Mouse (Mus musculus): ENCODE data around the gene Pelo. TPM values are rescaled to one million over a fixed set of nuclear protein-coding genes. Genes with fewer than 3 reads are reported as not detected.

Gene Pelo
- polyA plus RNA-seq, 1 experiment from 2014 or later, result 2.6 TPM

DNA sequence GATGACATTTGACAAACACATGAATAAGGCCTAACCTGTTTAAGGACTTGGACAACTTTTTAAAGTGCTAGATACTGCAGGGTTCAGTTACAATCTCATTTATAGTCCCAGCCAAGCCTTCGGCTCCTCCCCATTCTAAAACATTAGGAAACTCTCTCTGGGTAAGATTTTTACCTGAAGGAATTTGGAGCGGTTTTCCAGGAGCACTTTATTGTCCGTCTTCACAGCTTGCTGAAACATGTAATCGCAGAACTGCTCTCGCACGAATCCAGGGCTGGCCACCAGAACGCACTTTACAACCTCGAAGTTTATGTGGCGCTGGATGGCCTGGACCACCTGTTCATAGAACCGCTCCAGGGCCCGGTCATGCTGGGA is 979 bp downstream of the Pelo start:
- peak overlapping the region; percentile 98 for H3K4me2 ChIP-seq (ENCODE audit: low read depth, low read length)
- no peaks in the 10 kb centered on the region for H3K27me3 ChIP-seq (ENCODE audit: control insufficient read depth, insufficient read depth, low read depth, low read length)
- H3K9me3 ChIP-seq (replicated peaks; ENCODE audit: control insufficient read depth, low read length), result no peaks in the 10 kb centered on the region
- H3K36me3 ChIP-seq (ENCODE audit: control insufficient read depth, insufficient read depth), result peaks cover 4% of the 10 kb centered on the region; the same call in 1 of the 2 replicates
- no peak for ATAC-seq (ENCODE audit: low read depth)
- peaks cover 25% of the 10 kb centered on the region for H3K4me1 ChIP-seq (ENCODE audit: control insufficient read depth, low read depth, low read length)
- H3K9ac ChIP-seq (ENCODE audit: low read depth, low read length), result peak overlapping the region; percentile 92
- peak overlapping the region; percentile 98 for H3K27ac ChIP-seq (ENCODE audit: low read length)
- 48% methylated on average over 11 of the region's 11 CpGs for WGBS (ENCODE audit: insufficient replicate concordance)
- H3K4me3 ChIP-seq (ENCODE audit: low read depth, low read length), result peak overlapping the region; percentile 86

DNA sequence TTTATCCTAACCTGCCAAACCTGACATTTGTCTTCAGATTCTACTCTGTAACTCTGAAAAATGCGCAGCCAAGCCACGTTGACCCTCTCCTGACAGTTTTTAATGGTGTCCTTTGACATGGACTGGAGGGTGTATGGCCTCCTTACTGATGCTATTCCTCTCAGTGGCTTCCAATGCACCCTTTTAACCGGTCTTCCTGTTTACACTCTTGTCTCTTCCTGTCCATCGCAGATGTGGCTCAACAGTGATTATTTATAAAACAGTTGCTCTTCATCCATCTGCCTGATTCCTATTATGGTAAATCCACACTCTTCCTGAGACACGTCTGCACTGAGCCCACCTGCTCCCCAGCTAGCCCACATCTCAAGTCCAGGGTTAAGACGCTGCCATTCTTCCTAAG is 4.0 kb downstream of the Pelo start:
- H3K4me3 ChIP-seq (ENCODE audit: low read depth, low read length), result no peak overlapping the region
- no peak overlapping the region for H3K27ac ChIP-seq (ENCODE audit: low read length)
- H3K4me2 ChIP-seq (ENCODE audit: low read depth, low read length), result no peak overlapping the region
- no peak overlapping the region for H3K9ac ChIP-seq (ENCODE audit: low read depth, low read length)
- peaks cover 16% of the 10 kb centered on the region for H3K4me1 ChIP-seq (ENCODE audit: control insufficient read depth, low read depth, low read length)
- H3K27me3 ChIP-seq (ENCODE audit: control insufficient read depth, insufficient read depth, low read depth, low read length), result no peaks in the 10 kb centered on the region
- H3K9me3 ChIP-seq (replicated peaks; ENCODE audit: control insufficient read depth, low read length), result no peaks in the 10 kb centered on the region
- no peak for ATAC-seq (ENCODE audit: low read depth)
- 60% methylated on average over 6 of the region's 6 CpGs for WGBS (ENCODE audit: insufficient replicate concordance)
- peaks cover 4% of the 10 kb centered on the region; the same call in 1 of the 2 replicates for H3K36me3 ChIP-seq (ENCODE audit: control insufficient read depth, insufficient read depth)

GRCm38 (mm10) chr13:115082339-115082738 is 7.6 kb downstream of the Pelo start:
- Histone ChIP-seq H3K9ac (ENCODE audit: low read depth, low read length) (no peak overlapping the region), H3K9me3 (replicated peaks; ENCODE audit: control insufficient read depth, low read length) (no peaks in the 10 kb centered on the region), H3K4me2 (ENCODE audit: low read depth, low read length) (no peak overlapping the region), H3K27me3 (ENCODE audit: control insufficient read depth, insufficient read depth, low read depth, low read length) (no peaks in the 10 kb centered on the region), H3K36me3 (ENCODE audit: control insufficient read depth, insufficient read depth) (peaks cover 4% of the 10 kb centered on the region; the same call in 1 of the 2 replicates), H3K4me1 (ENCODE audit: control insufficient read depth, low read depth, low read length) (no peaks in the 10 kb centered on the region; the same call in 1 of the 2 replicates), H3K27ac (ENCODE audit: low read length) (no peak overlapping the region), H3K4me3 (ENCODE audit: low read depth, low read length) (no peak overlapping the region)
- ATAC-seq (ENCODE audit: low read depth), result no peak
- WGBS (ENCODE audit: insufficient replicate concordance), result 78% methylated on average over 7 of the region's 7 CpGs

DNA sequence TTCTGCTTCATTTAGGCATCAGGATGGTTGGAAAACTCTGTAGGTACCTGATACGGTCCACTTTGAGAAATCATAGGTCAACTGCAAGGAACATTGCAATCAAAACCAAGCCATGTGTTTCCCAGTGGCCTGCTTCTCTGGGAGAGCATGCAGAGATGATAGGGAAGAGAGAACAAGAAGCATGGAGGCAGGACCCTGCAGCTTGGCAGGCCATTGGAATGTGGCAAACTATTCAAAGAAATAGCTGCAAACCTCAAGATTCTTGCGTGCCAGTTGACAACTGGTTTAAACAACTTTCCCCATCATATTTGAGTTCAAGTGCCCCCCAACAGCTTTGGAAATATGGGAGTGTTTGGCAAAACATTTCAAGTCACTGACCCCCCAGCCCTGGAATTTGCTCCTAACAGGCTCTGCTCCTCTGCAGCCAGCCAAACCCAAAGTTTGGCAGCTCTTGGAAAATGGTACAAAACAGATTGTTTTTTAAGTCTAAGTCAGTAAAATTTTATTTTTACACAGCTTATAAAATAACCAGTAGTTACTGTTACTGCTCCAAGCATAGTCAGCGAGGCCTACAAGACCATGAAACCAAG is 9.9 kb downstream of the Pelo start:
- no peaks in the 10 kb centered on the region for H3K9me3 ChIP-seq (replicated peaks; ENCODE audit: control insufficient read depth, low read length)
- H3K27me3 ChIP-seq (ENCODE audit: control insufficient read depth, insufficient read depth, low read depth, low read length), result no peaks in the 10 kb centered on the region
- H3K4me1 ChIP-seq (ENCODE audit: control insufficient read depth, low read depth, low read length), result no peaks in the 10 kb centered on the region; the same call in 1 of the 2 replicates
- no peak overlapping the region for H3K9ac ChIP-seq (ENCODE audit: low read depth, low read length)
- no peak overlapping the region for H3K4me2 ChIP-seq (ENCODE audit: low read depth, low read length)
- H3K27ac ChIP-seq (ENCODE audit: low read length), result no peak overlapping the region
- no peak for ATAC-seq (ENCODE audit: low read depth)
- 76% methylated on average over 3 of the region's 3 CpGs for WGBS (ENCODE audit: insufficient replicate concordance)
- H3K36me3 ChIP-seq (ENCODE audit: control insufficient read depth, insufficient read depth), result no peaks in the 10 kb centered on the region
- no peak overlapping the region for H3K4me3 ChIP-seq (ENCODE audit: low read depth, low read length)

- 57% methylated on average over 6 of the region's 6 CpGs for WGBS (ENCODE audit: insufficient replicate concordance)
- ATAC-seq (ENCODE audit: low read depth), result no peak
Observed at GRCm38 (mm10) chr13:115078997-115079685, 10.8 kb downstream of the Pelo start.

DNA sequence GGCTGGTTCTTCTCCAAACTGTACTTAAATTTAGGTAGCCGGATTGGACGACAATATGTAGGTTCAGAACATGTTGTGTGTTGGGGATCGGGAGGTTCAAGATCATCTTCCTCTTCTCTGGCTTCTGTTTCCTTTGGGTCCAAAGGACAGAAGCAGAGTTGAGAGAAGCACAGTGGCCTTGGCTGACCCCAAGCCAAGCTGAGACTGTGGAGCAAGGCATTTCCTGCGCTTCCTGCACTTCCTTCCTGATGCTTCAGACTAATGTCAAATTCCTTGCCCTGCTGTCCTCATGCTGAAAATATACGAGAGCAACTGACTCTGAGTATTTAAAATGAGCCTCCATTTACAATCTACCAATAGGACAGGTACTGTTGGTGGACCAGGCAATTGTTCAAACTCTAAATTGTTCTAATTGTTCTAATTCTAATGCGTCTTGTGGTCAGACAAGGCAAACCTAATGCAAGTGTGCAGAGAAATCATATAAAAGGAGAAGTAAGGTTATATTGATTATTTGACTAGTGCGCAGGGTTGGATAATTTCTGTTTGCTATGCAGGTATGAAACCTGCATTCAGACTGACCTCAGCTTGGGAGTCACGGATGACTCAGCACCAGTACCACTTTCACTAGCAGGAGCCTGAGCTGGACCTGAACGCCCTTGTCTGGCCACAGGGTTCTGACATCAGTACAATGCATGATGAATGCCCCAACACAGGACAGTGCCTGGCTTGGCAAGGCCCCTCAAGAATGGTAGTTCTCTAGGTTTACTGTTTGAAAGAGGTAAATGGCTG is 12.4 kb downstream of the Pelo start:
- Histone ChIP-seq H3K4me3 (ENCODE audit: low read depth, low read length) (no peak overlapping the region), H3K4me1 (ENCODE audit: control insufficient read depth, low read depth, low read length) (no peaks in the 10 kb centered on the region; the same call in 1 of the 2 replicates), H3K9me3 (replicated peaks; ENCODE audit: control insufficient read depth, low read length) (no peaks in the 10 kb centered on the region), H3K27ac (ENCODE audit: low read length) (no peak overlapping the region), H3K27me3 (ENCODE audit: control insufficient read depth, insufficient read depth, low read depth, low read length) (no peaks in the 10 kb centered on the region), H3K4me2 (ENCODE audit: low read depth, low read length) (no peak overlapping the region), H3K9ac (ENCODE audit: low read depth, low read length) (no peak overlapping the region), H3K36me3 (ENCODE audit: control insufficient read depth, insufficient read depth) (no peaks in the 10 kb centered on the region)
- WGBS (ENCODE audit: insufficient replicate concordance), result 33% methylated on average over 9 of the region's 9 CpGs
- no peak for ATAC-seq (ENCODE audit: low read depth)

More at GRCm38 (mm10) chr13:115078997-115079685, 10.8 kb downstream of the Pelo start:
- H3K4me1 ChIP-seq (ENCODE audit: control insufficient read depth, low read depth, low read length), result no peaks in the 10 kb centered on the region; the same call in 1 of the 2 replicates
- no peak overlapping the region for H3K27ac ChIP-seq (ENCODE audit: low read length)
- no peaks in the 10 kb centered on the region for H3K36me3 ChIP-seq (ENCODE audit: control insufficient read depth, insufficient read depth)
- H3K4me2 ChIP-seq (ENCODE audit: low read depth, low read length), result no peak overlapping the region
- no peak overlapping the region for H3K4me3 ChIP-seq (ENCODE audit: low read depth, low read length)
- H3K9ac ChIP-seq (ENCODE audit: low read depth, low read length), result no peak overlapping the region
- no peaks in the 10 kb centered on the region for H3K27me3 ChIP-seq (ENCODE audit: control insufficient read depth, insufficient read depth, low read depth, low read length)
- H3K9me3 ChIP-seq (replicated peaks; ENCODE audit: control insufficient read depth, low read length), result no peaks in the 10 kb centered on the region

- Histone ChIP-seq H3K9me3 (replicated peaks; ENCODE audit: control insufficient read depth, low read length) (no peaks in the 10 kb centered on the region), H3K4me2 (ENCODE audit: low read depth, low read length) (no peak overlapping the region), H3K4me3 (ENCODE audit: low read depth, low read length) (no peak overlapping the region), H3K36me3 (ENCODE audit: control insufficient read depth, insufficient read depth) (no peaks in the 10 kb centered on the region), H3K27ac (ENCODE audit: low read length) (no peak overlapping the region), H3K4me1 (ENCODE audit: control insufficient read depth, low read depth, low read length) (no peaks in the 10 kb centered on the region), H3K27me3 (ENCODE audit: control insufficient read depth, insufficient read depth, low read depth, low read length) (no peaks in the 10 kb centered on the region), H3K9ac (ENCODE audit: low read depth, low read length) (no peak overlapping the region)
- 74% methylated on average over 6 of the region's 6 CpGs for WGBS (ENCODE audit: insufficient replicate concordance)
- no peak for ATAC-seq (ENCODE audit: low read depth)
Observed at GRCm38 (mm10) chr13:115072386-115072785, 17.6 kb downstream of the Pelo start.

- H3K4me1 ChIP-seq (ENCODE audit: control insufficient read depth, low read depth, low read length), result no peaks in the 10 kb centered on the region
- no peak overlapping the region for H3K4me3 ChIP-seq (ENCODE audit: low read depth, low read length)
- 68% methylated on average over 3 of the region's 3 CpGs for WGBS (ENCODE audit: insufficient replicate concordance)
- H3K27ac ChIP-seq (ENCODE audit: low read length), result no peak overlapping the region
- H3K36me3 ChIP-seq (ENCODE audit: control insufficient read depth, insufficient read depth), result no peaks in the 10 kb centered on the region
- no peaks in the 10 kb centered on the region for H3K9me3 ChIP-seq (replicated peaks; ENCODE audit: control insufficient read depth, low read length)
- H3K4me2 ChIP-seq (ENCODE audit: low read depth, low read length), result no peak overlapping the region
- no peaks in the 10 kb centered on the region for H3K27me3 ChIP-seq (ENCODE audit: control insufficient read depth, insufficient read depth, low read depth, low read length)
- H3K9ac ChIP-seq (ENCODE audit: low read depth, low read length), result no peak overlapping the region
- ATAC-seq (ENCODE audit: low read depth), result no peak
Observed at GRCm38 (mm10) chr13:115071431-115071830, 18.6 kb downstream of the Pelo start.

- no peak overlapping the region for H3K27ac ChIP-seq (ENCODE audit: low read length)
- H3K9ac ChIP-seq (ENCODE audit: low read depth, low read length), result no peak overlapping the region
- no peaks in the 10 kb centered on the region for H3K36me3 ChIP-seq (ENCODE audit: control insufficient read depth, insufficient read depth)
- H3K27me3 ChIP-seq (ENCODE audit: control insufficient read depth, insufficient read depth, low read depth, low read length), result no peaks in the 10 kb centered on the region
- H3K4me3 ChIP-seq (ENCODE audit: low read depth, low read length), result no peak overlapping the region
- H3K9me3 ChIP-seq (replicated peaks; ENCODE audit: control insufficient read depth, low read length), result no peaks in the 10 kb centered on the region
- no peaks in the 10 kb centered on the region for H3K4me1 ChIP-seq (ENCODE audit: control insufficient read depth, low read depth, low read length)
- WGBS (ENCODE audit: insufficient replicate concordance), result 56% methylated on average over 1 of the region's 1 CpGs
- no peak for ATAC-seq (ENCODE audit: low read depth)
- no peak overlapping the region for H3K4me2 ChIP-seq (ENCODE audit: low read depth, low read length)
Observed at GRCm38 (mm10) chr13:115067968-115068330, 22.0 kb downstream of the Pelo start.

Data from liver, embryonic 16.5 days (tissue).